Mouse (Mus musculus): ENCODE data around the gene Snx6. TPM values are rescaled to one million over a fixed set of nuclear protein-coding genes. Genes with fewer than 3 reads are reported as not detected.

Gene Snx6
- total and polyA plus RNA-seq, 3 experiments: 67.3 to 155 (median 85.8) TPM

DNA sequence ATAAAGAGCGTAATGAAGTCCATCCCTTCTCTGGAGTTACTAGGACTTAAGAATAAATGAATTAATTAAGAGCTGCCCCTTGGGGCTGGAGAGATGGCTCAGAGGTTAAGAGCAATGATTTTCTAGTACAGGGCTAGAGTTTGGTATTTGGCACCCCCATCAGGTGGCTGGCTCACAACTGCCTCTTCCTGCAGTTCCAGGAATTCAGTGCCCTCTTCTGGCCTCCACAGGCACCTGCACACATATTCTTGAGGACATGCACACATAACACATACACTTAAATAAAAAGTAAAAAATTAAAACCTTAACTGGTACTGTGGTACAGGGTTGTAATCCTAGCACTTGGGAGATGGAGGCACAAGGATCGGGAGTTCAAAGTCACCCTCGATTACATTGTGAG is 29.7 kb upstream of the Snx6 start:
- TF ChIP-seq PAX5 (IDR thresholded peaks at IDR 0.05; ENCODE audit: low read length) (no peak), RAD21 (IDR thresholded peaks at IDR 0.05; ENCODE audit: low read depth, low read length) (peak; percentile 81), SMC3 (IDR thresholded peaks at IDR 0.05; ENCODE audit: low read depth, low read length) (peak; percentile 57), CTCF (conservative IDR thresholded peaks at IDR 0.05 in 1 of 2, IDR thresholded peaks at IDR 0.05 in 1 of 2; ENCODE audit: low read depth in 2 of 2, low read length in 2 of 2) (peak in 1 of 2 experiments; percentile 97; a peak in 2 of 4 replicates)
- dilution Hi-C loops (cut with MboI; ENCODE audit: extremely low pct_ligation_motif_present, extremely low pct_unique_long_range_greater_than_20kb, low sequenced_read_pairs): no loop called here
- Histone ChIP-seq H3K4me1 (ENCODE audit: control insufficient read depth in 1 of 2, insufficient read depth in 2 of 2) (peaks cover 3 to 33% of the 10 kb centered on the region in 2 experiments; a peak in 3 of 4 replicates), H3K36me3 (replicated peaks in 1 of 2; ENCODE audit: control insufficient read depth in 1 of 2, insufficient read depth in 1 of 2, low read length in 1 of 2) (no peaks in the 10 kb centered on the region), H3K79me2 (replicated peaks; ENCODE audit: control insufficient read depth, extremely low read depth, insufficient read depth, poor library complexity, severe bottlenecking) (no peaks in the 10 kb centered on the region), H3K27me3 (replicated peaks) (no peaks in the 10 kb centered on the region), H3K27ac (ENCODE audit: insufficient read depth, low read depth) (no peak overlapping the region), H3K9ac (ENCODE audit: insufficient read depth, low read depth) (no peak overlapping the region), H3K4me2 (ENCODE audit: insufficient read depth, low read depth, poor library complexity, severe bottlenecking) (no peak overlapping the region), H3K9me3 (replicated peaks; ENCODE audit: low read length) (no peaks in the 10 kb centered on the region), H3K4me3 (replicated peaks in 1 of 3; ENCODE audit: low read depth in 2 of 3, low read length in 2 of 3, poor library complexity in 1 of 3) (no peak overlapping the region)
- peak; percentile 43 for DNase-seq (ENCODE audit: extremely low read depth)
- in situ Hi-C loops (cut with MboI; ENCODE audit: low pct_ligation_motif_present, low pct_unique_long_range_greater_than_20kb, low sequenced_read_pairs): no loop called here

DNA sequence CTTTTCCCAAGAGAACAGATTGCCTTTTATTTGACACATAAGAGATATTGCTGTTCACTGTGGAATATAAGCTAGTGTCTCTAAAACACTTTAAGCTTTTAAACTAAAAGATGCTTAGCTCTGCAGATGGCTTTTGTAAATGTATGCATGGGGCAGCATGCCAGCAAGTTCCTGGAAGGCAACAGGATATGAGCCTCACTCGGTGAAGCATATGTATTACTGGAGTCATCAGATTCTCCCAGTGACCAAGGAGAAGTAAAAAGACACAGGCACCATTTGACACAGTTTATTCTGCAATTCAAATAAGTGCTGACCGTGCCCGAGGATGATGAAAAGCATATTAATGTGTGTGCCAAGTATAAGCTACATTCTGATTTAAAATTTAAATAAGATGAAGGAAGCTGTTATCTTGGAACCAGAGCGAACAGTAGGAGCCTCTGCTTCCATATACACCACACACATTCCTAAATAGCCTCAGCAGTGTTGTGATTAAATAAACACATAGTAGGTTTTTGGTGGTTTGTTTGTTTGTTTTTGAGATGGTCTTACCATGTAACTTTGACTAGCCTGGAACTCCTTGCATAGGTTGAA is 27.4 kb upstream of the Snx6 start:
- Histone ChIP-seq H3K79me2 (replicated peaks; ENCODE audit: control insufficient read depth, extremely low read depth, insufficient read depth, poor library complexity, severe bottlenecking) (no peaks in the 10 kb centered on the region), H3K9me3 (replicated peaks; ENCODE audit: low read length) (no peaks in the 10 kb centered on the region)

DNA sequence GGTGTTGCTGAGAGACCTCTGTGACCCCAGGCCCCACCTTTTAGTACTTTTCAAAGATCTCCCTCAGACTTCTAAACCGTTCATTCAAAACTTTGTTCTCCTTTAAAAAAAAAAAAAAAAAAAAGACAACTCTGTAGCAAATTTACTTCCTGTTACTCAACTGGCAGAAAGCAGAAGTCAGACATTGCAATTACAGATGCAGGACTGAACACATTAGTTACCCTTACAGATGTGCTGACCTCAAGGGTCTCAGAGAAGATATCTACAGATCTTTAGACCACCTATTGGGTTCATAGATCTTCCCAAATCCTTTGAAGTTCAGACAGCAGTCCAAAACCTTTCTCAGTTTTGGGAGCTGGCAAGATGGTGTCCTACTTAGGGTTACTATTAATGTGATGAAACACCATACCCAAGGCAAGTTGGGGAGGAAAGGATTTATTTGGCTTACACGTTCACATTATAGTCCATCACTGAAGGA is 25.2 kb upstream of the Snx6 start:
- no peak overlapping the region for H3K4me3 ChIP-seq (replicated peaks in 1 of 3; ENCODE audit: low read depth in 2 of 3, low read length in 2 of 3, poor library complexity in 1 of 3)
- no peaks in the 10 kb centered on the region for H3K79me2 ChIP-seq (replicated peaks; ENCODE audit: control insufficient read depth, extremely low read depth, insufficient read depth, poor library complexity, severe bottlenecking)
- H3K9ac ChIP-seq (ENCODE audit: insufficient read depth, low read depth): no peak overlapping the region
- DNase-seq (ENCODE audit: extremely low read depth): no peak
- H3K36me3 ChIP-seq (replicated peaks in 1 of 2; ENCODE audit: control insufficient read depth in 1 of 2, insufficient read depth in 1 of 2, low read length in 1 of 2): no peaks in the 10 kb centered on the region
- no peaks in the 10 kb centered on the region for H3K27me3 ChIP-seq (replicated peaks)
- H3K27ac ChIP-seq (ENCODE audit: insufficient read depth, low read depth): no peak overlapping the region
- dilution Hi-C loops (cut with MboI; ENCODE audit: extremely low pct_ligation_motif_present, extremely low pct_unique_long_range_greater_than_20kb, low sequenced_read_pairs): no loop called here
- H3K4me1 ChIP-seq (ENCODE audit: control insufficient read depth in 1 of 2, insufficient read depth in 2 of 2): peaks cover 7 to 27% of the 10 kb centered on the region in 2 experiments; a peak in 3 of 4 replicates
- H3K4me2 ChIP-seq (ENCODE audit: insufficient read depth, low read depth, poor library complexity, severe bottlenecking): no peak overlapping the region
- in situ Hi-C loops (cut with MboI; ENCODE audit: low pct_ligation_motif_present, low pct_unique_long_range_greater_than_20kb, low sequenced_read_pairs): no loop called here
- no peaks in the 10 kb centered on the region for H3K9me3 ChIP-seq (replicated peaks; ENCODE audit: low read length)
- TF ChIP-seq SMC3 (IDR thresholded peaks at IDR 0.05; ENCODE audit: low read depth, low read length) (no peak), ELF1 (IDR thresholded peaks at IDR 0.05; ENCODE audit: low read depth, low read length) (peak; percentile 34; the same call in 1 of the 2 replicates), EP300 (IDR thresholded peaks at IDR 0.05; ENCODE audit: low read length) (0 out of 2 replicates have a peak, but pooled peaks have one; percentile 19), SIN3A (IDR thresholded peaks at IDR 0.05; ENCODE audit: low read length) (no peak), RAD21 (IDR thresholded peaks at IDR 0.05; ENCODE audit: low read depth, low read length) (no peak), MAFK (IDR thresholded peaks at IDR 0.05; ENCODE audit: insufficient replicate concordance, low read length) (no peak), CHD1 (IDR thresholded peaks at IDR 0.05; ENCODE audit: low read depth, low read length) (no peak), MYC (IDR thresholded peaks at IDR 0.05; ENCODE audit: low read depth, low read length) (no peak), TBP (conservative IDR thresholded peaks at IDR 0.05; ENCODE audit: low read depth, low read length) (no peak), ETS1 (conservative IDR thresholded peaks at IDR 0.05; ENCODE audit: low read depth, low read length) (no peak), MEF2A (IDR thresholded peaks at IDR 0.05; ENCODE audit: borderline replicate concordance, low read depth, low read length) (no peak), USF1 (IDR thresholded peaks at IDR 0.05; ENCODE audit: low read depth, low read length) (no peak), ZNF384 (IDR thresholded peaks at IDR 0.05; ENCODE audit: low read depth, low read length) (peak; percentile 96), KAT2A (IDR thresholded peaks at IDR 0.05; ENCODE audit: insufficient replicate concordance, low read length) (no peak), USF2 (conservative IDR thresholded peaks at IDR 0.05; ENCODE audit: low read depth, low read length) (no peak), UBTF (IDR thresholded peaks at IDR 0.05; ENCODE audit: low read depth, low read length) (no peak), GABPA (IDR thresholded peaks at IDR 0.05; ENCODE audit: insufficient replicate concordance, low read depth, low read length) (no peak), HCFC1 (IDR thresholded peaks at IDR 0.05; ENCODE audit: low read depth, low read length) (no peak), ZKSCAN1 (IDR thresholded peaks at IDR 0.05; ENCODE audit: borderline replicate concordance, low read depth, low read length) (no peak)

More for the DNA sequence above, 27.4 kb upstream of the Snx6 start:
- TF ChIP-seq MEF2A (IDR thresholded peaks at IDR 0.05; ENCODE audit: borderline replicate concordance, low read depth, low read length) (no peak), SIN3A (IDR thresholded peaks at IDR 0.05; ENCODE audit: low read length) (no peak), USF1 (IDR thresholded peaks at IDR 0.05; ENCODE audit: low read depth, low read length) (no peak), E2F4 (IDR thresholded peaks at IDR 0.05; ENCODE audit: insufficient replicate concordance, low read depth, low read length) (no peak), EP300 (IDR thresholded peaks at IDR 0.05; ENCODE audit: low read length) (no peak), POLR2A (IDR thresholded peaks at IDR 0.05; ENCODE audit: low read depth, low read length) (no peak), GABPA (IDR thresholded peaks at IDR 0.05; ENCODE audit: insufficient replicate concordance, low read depth, low read length) (no peak), ZNF384 (IDR thresholded peaks at IDR 0.05; ENCODE audit: low read depth, low read length) (no peak), RAD21 (IDR thresholded peaks at IDR 0.05; ENCODE audit: low read depth, low read length) (no peak), POLR2AphosphoS2 (IDR thresholded peaks at IDR 0.05; ENCODE audit: low read depth, low read length) (no peak), ETS1 (conservative IDR thresholded peaks at IDR 0.05; ENCODE audit: low read depth, low read length) (no peak)
- no peak overlapping the region for H3K4me2 ChIP-seq (ENCODE audit: insufficient read depth, low read depth, poor library complexity, severe bottlenecking)
- H3K27ac ChIP-seq (ENCODE audit: insufficient read depth, low read depth): no peak overlapping the region
- H3K27me3 ChIP-seq (replicated peaks): no peaks in the 10 kb centered on the region
- in situ Hi-C loops (cut with MboI; ENCODE audit: low pct_ligation_motif_present, low pct_unique_long_range_greater_than_20kb, low sequenced_read_pairs): no loop called here
- H3K4me3 ChIP-seq (replicated peaks in 1 of 3; ENCODE audit: low read depth in 2 of 3, low read length in 2 of 3, poor library complexity in 1 of 3): no peak overlapping the region
- peaks cover 7 to 29% of the 10 kb centered on the region in 2 experiments; a peak in 3 of 4 replicates for H3K4me1 ChIP-seq (ENCODE audit: control insufficient read depth in 1 of 2, insufficient read depth in 2 of 2)
- H3K36me3 ChIP-seq (replicated peaks in 1 of 2; ENCODE audit: control insufficient read depth in 1 of 2, insufficient read depth in 1 of 2, low read length in 1 of 2): no peaks in the 10 kb centered on the region
- DNase-seq (ENCODE audit: extremely low read depth): no peak
- dilution Hi-C loops (cut with MboI; ENCODE audit: extremely low pct_ligation_motif_present, extremely low pct_unique_long_range_greater_than_20kb, low sequenced_read_pairs): no loop called here
- no peak overlapping the region for H3K9ac ChIP-seq (ENCODE audit: insufficient read depth, low read depth)
